Mouse (Mus musculus) kidney, embryonic 16.5 days (tissue): ENCODE measurements around the gene Ciao2a. TPM values are rescaled to one million over a fixed set of nuclear protein-coding genes. Genes with fewer than 3 reads are reported as not detected.

Source experiments
- ATAC-seq: fragments of 200-750 bp; cut with Nextera tagmentation; 2 replicates; pipeline ENCODE4 v1.8.0; 2017; ENCODE audit warnings: moderate TSS enrichment; ENCODE audit not compliant: low FRiP score, low TSS enrichment
- H3K27ac ChIP-seq: fragments of 300-500 bp; sonication (generic); 2 replicates; pipeline ENCODE4 v1.5.1; 2014; ENCODE audit warnings: low read length
- H3K27me3 ChIP-seq: fragments of 300-500 bp; sonication (generic); 2 replicates; pipeline ENCODE4 v1.6.1; 2014; ENCODE audit warnings: low read length, control low read depth, mixed read lengths; ENCODE audit not compliant: insufficient read depth
- H3K36me3 ChIP-seq: fragments of 300-500 bp; sonication (generic); 2 replicates; pipeline ENCODE4 v1.6.1; 2014; ENCODE audit warnings: low read length, control low read depth, mixed read lengths; ENCODE audit not compliant: insufficient read depth
- H3K4me1 ChIP-seq: fragments of 300-500 bp; sonication (generic); 2 replicates; pipeline ENCODE4 v1.6.1; 2014; ENCODE audit warnings: low read length, control low read depth, mixed read lengths; ENCODE audit not compliant: insufficient read depth
- H3K4me2 ChIP-seq: fragments of 300-500 bp; sonication (generic); replicated peaks from 2 replicates; pipeline ENCODE4 v1.6.1; 2014; ENCODE audit warnings: low read depth, low read length
- H3K4me3 ChIP-seq: fragments of 300-500 bp; sonication (generic); 2 replicates; pipeline ENCODE4 v1.5.1; 2014; ENCODE audit warnings: mild to moderate bottlenecking, low read length
- H3K9ac ChIP-seq: fragments of 300-500 bp; sonication (generic); replicated peaks from 2 replicates; pipeline ENCODE4 v1.6.1; 2014; ENCODE audit warnings: low read length
- H3K9me3 ChIP-seq: fragments of 300-500 bp; sonication (generic); 2 replicates; pipeline ENCODE4 v1.6.1; 2016; ENCODE audit warnings: low read length, control low read depth
- WGBS: fragments of 180-500 bp; shearing (Covaris S2); extraction: QIAGEN DNeasy Blood & Tissue Kit; methylation state at CpG from one replicate; pipeline ENCODE4 v1.1.7; 2014; 5-methylcytosine and 5-hydroxymethylcytosine counted together
- polyA plus RNA-seq: library from polyadenylated mRNA; unstranded; fragments of >200 nt; fragmentation: Nextera tagmentation; extraction: Ambion mirVana; gene quantifications from 2 replicates; pipeline ENCODE4 v1.2.1, GENCODE M21; 2015

Ciao2a gene
- polyA plus RNA-seq, 1 experiment from 2014 or later: 155 TPM

DNA sequence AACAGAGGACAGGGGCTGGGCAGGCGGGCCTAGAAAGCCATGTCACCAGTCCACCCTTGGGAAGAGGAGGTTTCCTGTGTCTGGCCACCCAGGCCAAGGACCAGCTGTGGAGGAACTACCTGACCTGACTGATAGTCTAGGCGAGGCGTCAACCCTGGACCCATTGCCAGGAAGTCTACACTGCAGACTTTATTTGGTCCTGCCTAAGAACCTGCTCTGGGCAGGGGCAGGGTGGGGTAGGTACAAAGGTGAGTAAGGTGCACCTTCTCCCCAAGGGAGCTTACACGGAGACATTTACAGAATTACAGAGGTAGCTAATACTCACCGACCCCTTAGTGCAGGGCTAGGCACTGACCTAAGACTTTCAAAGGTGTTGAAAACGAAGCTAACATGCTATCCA is 27.2 kb downstream of the Ciao2a start:
- WGBS: 84% methylated on average over 6 of the region's 6 CpGs
- ATAC-seq: no peak
- H3K27ac ChIP-seq: no peak overlapping the region

GRCm38 (mm10) chr9:66154013-66154412 is 27.6 kb downstream of the Ciao2a start:
- ATAC-seq: no peak
- Histone ChIP-seq H3K9ac (no peak overlapping the region), H3K27ac (no peak overlapping the region), H3K4me3 (no peak overlapping the region), H3K9me3 (no peaks in the 10 kb centered on the region), H3K27me3 (no peaks in the 10 kb centered on the region), H3K36me3 (no peaks in the 10 kb centered on the region), H3K4me1 (no peaks in the 10 kb centered on the region; the same call in 1 of the 2 replicates), H3K4me2 (no peak overlapping the region)
- WGBS: 70% methylated on average over 9 of the region's 9 CpGs

More for the DNA sequence above, 27.2 kb downstream of the Ciao2a start:
- H3K4me1 ChIP-seq: no peaks in the 10 kb centered on the region; the same call in 1 of the 2 replicates
- H3K36me3 ChIP-seq: no peaks in the 10 kb centered on the region
- no peak overlapping the region for H3K4me3 ChIP-seq
- no peaks in the 10 kb centered on the region for H3K9me3 ChIP-seq
- H3K27me3 ChIP-seq: no peaks in the 10 kb centered on the region
- H3K4me2 ChIP-seq: no peak overlapping the region
- no peak overlapping the region for H3K9ac ChIP-seq

GRCm38 (mm10) chr9:66155534-66155933 is 29.1 kb downstream of the Ciao2a start:
- 80% methylated on average over 1 of the region's 1 CpGs for WGBS
- H3K4me3 ChIP-seq: no peak overlapping the region
- H3K36me3 ChIP-seq: no peaks in the 10 kb centered on the region
- no peak for ATAC-seq
- H3K4me2 ChIP-seq: no peak overlapping the region
- H3K9me3 ChIP-seq: no peaks in the 10 kb centered on the region
- H3K27ac ChIP-seq: no peak overlapping the region
- H3K27me3 ChIP-seq: no peaks in the 10 kb centered on the region
- H3K9ac ChIP-seq: no peak overlapping the region
- H3K4me1 ChIP-seq: no peaks in the 10 kb centered on the region; the same call in 1 of the 2 replicates

DNA sequence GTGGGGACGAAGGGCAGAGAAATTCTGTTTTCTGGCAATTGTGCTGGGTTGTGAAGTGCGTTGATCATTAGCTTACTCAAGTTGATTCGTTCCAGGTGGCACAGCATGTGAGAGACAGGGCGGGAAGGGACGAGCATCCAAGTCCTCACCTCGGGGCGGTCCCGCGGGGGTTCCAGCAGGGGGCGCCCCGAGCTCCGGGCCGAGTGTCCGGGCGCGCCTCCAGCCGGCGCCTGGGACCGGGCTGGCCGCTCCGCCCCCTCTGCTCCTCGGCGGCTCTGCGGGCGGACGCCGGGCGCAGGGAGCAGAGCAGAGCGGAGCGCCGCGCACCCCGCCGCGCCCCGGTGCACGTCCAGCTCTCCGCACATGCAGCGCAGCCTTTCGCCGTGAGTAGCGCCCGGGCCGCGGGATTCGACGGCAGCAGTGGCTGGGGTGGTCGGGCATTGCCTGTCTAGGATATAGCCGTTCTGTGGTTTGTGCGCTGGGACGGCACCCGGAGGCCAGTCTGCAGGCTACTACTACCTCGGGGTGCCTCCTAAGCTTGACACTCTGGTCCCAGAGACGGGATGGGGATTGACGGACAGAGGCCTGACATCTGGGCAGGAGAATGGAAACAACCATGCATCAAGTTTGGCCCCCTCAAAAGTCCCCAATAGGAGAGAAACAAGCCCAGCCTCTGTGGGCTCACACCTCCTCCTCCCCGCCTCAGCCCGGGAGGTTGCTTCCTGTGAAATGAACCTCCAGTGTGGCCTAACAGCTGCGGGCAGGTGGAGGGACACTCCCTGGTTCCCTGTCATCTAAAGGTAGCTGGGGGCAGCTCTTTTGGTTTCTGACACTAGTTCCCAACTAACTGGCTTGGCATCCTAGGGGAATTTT is 31.8 kb downstream of the Ciao2a start, which contains the start of gene Dapk2:
Dapk2 (plus strand) TSS at position 266 of the 873 bp plus-strand sequence.
- WGBS: 2% methylated on average over 58 of the region's 58 CpGs
- H3K4me1 ChIP-seq: no peaks in the 10 kb centered on the region; the same call in 1 of the 2 replicates
- peak within 1 kb of the TSS; percentile 52 for H3K9ac ChIP-seq
- peak; percentile 91 for ATAC-seq
- no peak within 1 kb of the TSS for H3K27ac ChIP-seq
- no peaks in the 10 kb centered on the region for H3K27me3 ChIP-seq
- H3K9me3 ChIP-seq: no peaks in the 10 kb centered on the region
- H3K4me3 ChIP-seq: peak within 1 kb of the TSS; percentile 52
- peak within 1 kb of the TSS; percentile 70 for H3K4me2 ChIP-seq
- no peaks in the 10 kb centered on the region for H3K36me3 ChIP-seq

GRCm38 (mm10) chr9:66158885-66159430 is 32.5 kb downstream of the Ciao2a start:
- Histone ChIP-seq H3K4me1 (no peaks in the 10 kb centered on the region; the same call in 1 of the 2 replicates), H3K4me3 (no peak overlapping the region; the same call in 1 of the 2 replicates), H3K4me2 (peak overlapping the region; percentile 70; the same call in 1 of the 2 replicates), H3K27ac (no peak overlapping the region), H3K9ac (no peak overlapping the region), H3K36me3 (no peaks in the 10 kb centered on the region), H3K9me3 (no peaks in the 10 kb centered on the region), H3K27me3 (no peaks in the 10 kb centered on the region)
- ATAC-seq: no peak
- WGBS: 86% methylated on average over 6 of the region's 6 CpGs

DNA sequence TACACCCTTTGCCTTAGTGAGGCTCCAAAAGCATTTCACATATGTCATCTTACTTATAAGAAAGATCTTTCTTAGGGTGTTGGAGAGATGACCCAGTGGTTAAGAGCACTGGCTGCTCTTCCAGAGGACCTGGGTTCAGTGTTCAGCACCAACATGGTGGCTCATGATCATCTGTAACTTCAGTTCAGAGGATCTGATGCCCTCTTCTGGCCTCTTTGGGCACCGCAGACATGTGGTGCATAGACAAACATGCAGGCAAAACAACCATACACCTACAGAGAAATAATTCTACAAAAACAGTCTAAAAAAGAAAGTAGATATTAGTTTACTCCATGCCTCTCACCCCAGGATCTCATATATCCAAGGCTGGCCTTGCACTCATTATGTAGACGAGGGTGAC is 33.7 kb downstream of the Ciao2a start:
- H3K4me1 ChIP-seq: no peaks in the 10 kb centered on the region; the same call in 1 of the 2 replicates
- H3K36me3 ChIP-seq: no peaks in the 10 kb centered on the region
- no peak overlapping the region for H3K27ac ChIP-seq
- no peak overlapping the region for H3K4me2 ChIP-seq
- no peaks in the 10 kb centered on the region for H3K27me3 ChIP-seq
- no peak overlapping the region for H3K4me3 ChIP-seq
- no peak for ATAC-seq
- 98% methylated on average over 2 of the region's 2 CpGs for WGBS
- no peak overlapping the region for H3K9ac ChIP-seq
- no peaks in the 10 kb centered on the region for H3K9me3 ChIP-seq

DNA sequence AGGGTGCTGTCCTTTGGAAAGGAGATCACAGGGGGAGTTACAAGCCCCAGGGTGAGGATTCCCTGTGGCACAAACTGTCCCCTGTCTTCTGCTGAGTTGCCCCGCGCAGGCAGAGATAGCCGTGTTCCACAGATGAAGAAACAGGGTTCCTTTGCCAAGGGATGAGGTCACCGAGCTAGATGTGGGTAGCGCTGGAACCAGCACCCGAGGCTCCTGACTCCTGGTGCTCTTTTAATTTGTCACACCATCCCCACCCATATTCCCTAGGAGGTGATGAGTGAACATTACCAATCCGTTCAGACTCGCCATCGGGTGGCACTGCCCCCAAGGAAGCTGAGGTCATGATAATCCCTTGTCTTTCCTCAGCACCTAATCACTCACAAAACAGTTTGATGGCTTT is 36.6 kb downstream of the Ciao2a start:
- Histone ChIP-seq H3K9ac (no peak overlapping the region), H3K27ac (no peak overlapping the region), H3K36me3 (no peaks in the 10 kb centered on the region), H3K9me3 (no peaks in the 10 kb centered on the region), H3K27me3 (no peaks in the 10 kb centered on the region), H3K4me2 (no peak overlapping the region), H3K4me1 (no peaks in the 10 kb centered on the region), H3K4me3 (no peak overlapping the region)
- WGBS: 87% methylated on average over 9 of the region's 9 CpGs
- no peak for ATAC-seq

GRCm38 (mm10) chr9:66167222-66167621 is 40.8 kb downstream of the Ciao2a start:
- H3K9ac ChIP-seq: no peak overlapping the region
- no peaks in the 10 kb centered on the region for H3K36me3 ChIP-seq
- no peak overlapping the region for H3K4me2 ChIP-seq
- no peaks in the 10 kb centered on the region for H3K4me1 ChIP-seq
- H3K27me3 ChIP-seq: no peaks in the 10 kb centered on the region
- WGBS: 83% methylated on average over 5 of the region's 5 CpGs
- no peaks in the 10 kb centered on the region for H3K9me3 ChIP-seq
- no peak overlapping the region for H3K27ac ChIP-seq
- ATAC-seq: no peak
- H3K4me3 ChIP-seq: no peak overlapping the region

- Histone ChIP-seq H3K27me3 (no peaks in the 10 kb centered on the region), H3K4me3 (no peak overlapping the region), H3K9ac (no peak overlapping the region), H3K36me3 (no peaks in the 10 kb centered on the region), H3K9me3 (no peaks in the 10 kb centered on the region), H3K27ac (no peak overlapping the region), H3K4me1 (no peaks in the 10 kb centered on the region), H3K4me2 (no peak overlapping the region)
- ATAC-seq: no peak
- WGBS: 17% methylated on average over 1 of the region's 1 CpGs
These were observed 41.8 kb downstream of the Ciao2a start for GRCm38 (mm10) chr9:66168233-66168632.

DNA sequence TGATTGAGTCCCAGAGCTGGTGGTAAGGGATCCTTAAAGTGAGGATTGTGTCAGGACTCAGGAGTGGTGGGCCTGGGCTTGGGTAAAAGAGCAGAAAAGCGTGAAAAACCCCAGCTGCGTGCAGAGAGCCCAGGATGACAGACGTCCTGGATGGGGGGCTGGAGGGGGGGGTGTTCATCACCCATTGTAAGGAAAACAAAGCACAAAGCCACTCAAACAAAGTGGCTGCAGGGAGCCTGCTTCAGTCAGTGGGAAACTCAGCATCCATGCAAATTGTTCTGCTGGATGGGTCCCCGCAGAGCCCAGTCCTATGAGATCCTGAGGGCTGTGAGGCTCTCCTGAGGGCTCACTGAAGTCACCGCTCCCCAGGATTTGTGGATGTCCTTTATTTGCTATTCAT is 44.1 kb downstream of the Ciao2a start:
- Histone ChIP-seq H3K9ac (no peak overlapping the region), H3K4me3 (no peak overlapping the region), H3K27ac (no peak overlapping the region), H3K36me3 (no peaks in the 10 kb centered on the region), H3K9me3 (no peaks in the 10 kb centered on the region), H3K4me1 (no peaks in the 10 kb centered on the region), H3K4me2 (no peak overlapping the region), H3K27me3 (no peaks in the 10 kb centered on the region)
- ATAC-seq: no peak
- whole genome bisulfite sequencing: 57% methylated on average over 5 of the region's 5 CpGs
